In the genomic region with DNA sequence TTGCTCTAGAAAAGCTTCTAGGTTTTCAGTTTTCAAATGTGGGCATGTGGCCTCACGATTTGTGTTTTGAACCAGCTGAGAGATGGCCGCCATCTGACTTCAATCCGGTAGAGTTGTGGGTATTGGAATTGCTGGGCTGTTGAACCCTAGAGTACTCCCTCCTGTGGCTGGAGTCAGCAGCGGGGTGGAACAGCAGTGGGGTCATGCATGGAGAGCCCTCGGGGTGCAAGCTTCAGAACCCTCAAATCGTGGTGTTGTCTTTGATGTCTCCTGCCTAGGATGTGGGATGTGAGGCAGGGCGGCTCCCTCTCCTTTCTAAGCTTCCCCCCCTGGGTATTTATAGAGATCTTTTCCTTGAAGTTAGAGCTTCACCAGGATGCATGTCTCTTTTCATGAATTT, we compare ENCODE assay signal across 27 mouse cellular contexts. TPM values are rescaled to one million over a fixed set of nuclear protein-coding genes. Genes with fewer than 3 reads are reported as not detected.
DNase-seq lines count a peak whose midpoint lies in the region; ATAC-seq and TF ChIP-seq lines count a peak whose summit lies in the region.
"Had no signal": no experiment of that assay in that cellular context is flagged by ENCODE, and none has a peak within 500 bp of the region (broad histone marks: within the 10 kb centered on the region; RNA-seq: fewer than 3 reads in every experiment).

No protein-coding gene starts in this region.

- H3K27ac ChIP-seq in layer of hippocampus, adult 2 months = no peak overlapping the region
- H3K27ac ChIP-seq in midbrain, embryonic 11.5 days (ENCODE audit: low read depth, low read length) = no peak overlapping the region
- H3K27ac ChIP-seq in midbrain, embryonic 15.5 days = no peak overlapping the region
- H3K27ac ChIP-seq: embryonic facial prominence, embryonic 13.5 days; embryonic facial prominence, embryonic 15.5 days; forebrain, embryonic 10.5 days; forebrain, embryonic 12.5 days had no signal

- H3K4me3 ChIP-seq in layer of hippocampus, adult 2 months = no peak overlapping the region
- no peak overlapping the region for H3K4me3 ChIP-seq in midbrain, embryonic 11.5 days (ENCODE audit: low read depth, low read length)
- H3K4me3 ChIP-seq in midbrain, embryonic 15.5 days = no peak overlapping the region
- H3K4me3 ChIP-seq: embryonic facial prominence, embryonic 13.5 days; embryonic facial prominence, embryonic 15.5 days; erythroblast, embryonic 14.5 days; forebrain, embryonic 10.5 days; forebrain, embryonic 12.5 days had no signal

- no peak for DNase-seq in layer of hippocampus, adult 2 months (ENCODE audit: low spot score in 2 of 2)
- DNase-seq in layer of hippocampus, adult 8-10 months (ENCODE audit: low spot score in 2 of 2) = no peak
- peak; percentile 54 for DNase-seq in midbrain, embryonic 11.5 days (ENCODE audit: low spot score, missing footprints)
- no peak for DNase-seq in cerebellum, postnatal 14 days
- DNase-seq: adrenal gland, adult 8-10 months; adrenal gland, postnatal 14 days; adrenal gland, postnatal 36 days; cerebellum, adult 11-12 months; cerebellum, adult 2 months; cerebellum, adult 9-10 months; cerebellum, postnatal 10 days; cerebellum, postnatal 36 days; embryo, embryonic 11 days had no signal

- H3K27me3 ChIP-seq in midbrain, embryonic 11.5 days (ENCODE audit: control insufficient read depth, insufficient read depth, low read length) = no peaks in the 10 kb centered on the region
- no peaks in the 10 kb centered on the region for H3K27me3 ChIP-seq in midbrain, embryonic 15.5 days (replicated peaks)
- H3K27me3 ChIP-seq: embryonic facial prominence, embryonic 13.5 days; embryonic facial prominence, embryonic 15.5 days; forebrain, embryonic 12.5 days had no signal

- no peaks in the 10 kb centered on the region for H3K36me3 ChIP-seq in midbrain, embryonic 11.5 days (ENCODE audit: control insufficient read depth, insufficient read depth, low read length)
- H3K36me3 ChIP-seq in midbrain, embryonic 15.5 days (replicated peaks) = no peaks in the 10 kb centered on the region
- H3K36me3 ChIP-seq: embryonic facial prominence, embryonic 13.5 days; embryonic facial prominence, embryonic 15.5 days; forebrain, embryonic 10.5 days; forebrain, embryonic 12.5 days; G1E had no signal

- no peak overlapping the region for H3K4me2 ChIP-seq in midbrain, embryonic 11.5 days
- no peak overlapping the region for H3K4me2 ChIP-seq in midbrain, embryonic 15.5 days
- H3K4me2 ChIP-seq: embryonic facial prominence, embryonic 13.5 days; embryonic facial prominence, embryonic 15.5 days; forebrain, embryonic 12.5 days had no signal

- no peak overlapping the region for H3K9ac ChIP-seq in midbrain, embryonic 11.5 days (ENCODE audit: low read length)
- no peak overlapping the region for H3K9ac ChIP-seq in midbrain, embryonic 15.5 days
- H3K9ac ChIP-seq: embryonic facial prominence, embryonic 13.5 days; embryonic facial prominence, embryonic 15.5 days; forebrain, embryonic 12.5 days had no signal

- WGBS in midbrain, embryonic 11.5 days = 74% methylated on average over 7 of the region's 7 CpGs
- 64% methylated on average over 7 of the region's 7 CpGs for WGBS in midbrain, embryonic 15.5 days

- TF ChIP-seq CTCF in layer of hippocampus, adult 2 months (conservative IDR thresholded peaks at IDR 0.05) = 0 out of 2 replicates have a peak, but pooled peaks have one; percentile 5

- H3K4me1 ChIP-seq in midbrain, embryonic 11.5 days (ENCODE audit: control insufficient read depth, insufficient read depth, low read length) = no peaks in the 10 kb centered on the region
- H3K4me1 ChIP-seq in midbrain, embryonic 15.5 days = no peaks in the 10 kb centered on the region
- H3K4me1 ChIP-seq: embryonic facial prominence, embryonic 13.5 days; embryonic facial prominence, embryonic 15.5 days; forebrain, embryonic 12.5 days had no signal

- H3K9me3 ChIP-seq in midbrain, embryonic 11.5 days (ENCODE audit: control insufficient read depth, low read length) = no peaks in the 10 kb centered on the region
- no peaks in the 10 kb centered on the region for H3K9me3 ChIP-seq in midbrain, embryonic 15.5 days
- H3K9me3 ChIP-seq: embryonic facial prominence, embryonic 13.5 days; embryonic facial prominence, embryonic 15.5 days; forebrain, embryonic 10.5 days; forebrain, embryonic 12.5 days; G1E had no signal

- ATAC-seq in midbrain, embryonic 11.5 days (ENCODE audit: low FRiP score) = no peak
- no peak for ATAC-seq in midbrain, embryonic 15.5 days (replicated peaks)
- ATAC-seq: activated CD4-positive, CD25-positive, alpha-beta regulatory T cell, adult 4 months; CD4-positive, CD25-positive, alpha-beta regulatory T cell, adult 4 months; forebrain, embryonic 14.5 days; forebrain, embryonic 16.5 days; Patski had no signal

RNA-seq across cellular contexts. Expression of a gene that starts 52.7 kb away (rescaled TPM):
- 10 to 100 TPM in 1 of 2 experiments, 1 to 10 TPM in 1; 9.2 to 10.6 TPM for total RNA-seq in layer of hippocampus, adult 2 months (2021)
- 10 to 100 TPM; 10.1 to 12.8 (median 11.6) TPM for total RNA-seq in layer of hippocampus, adult 8-10 months (2022)
- polyA plus RNA-seq in midbrain, embryonic 11.5 days (2014; fragmentation: Nextera tagmentation; extraction: Ambion mirVana) = 0.70 and 1.2 TPM in 2 replicates
- 13.4 and 14.9 TPM in 2 replicates for polyA plus RNA-seq in midbrain, embryonic 15.5 days (2015; fragmentation: Nextera tagmentation; extraction: Ambion mirVana)
- total RNA-seq: CH12.LX; common myeloid progenitor, adult 5-6 weeks had no signal
- polyA plus RNA-seq: activated CD4-positive, CD25-positive, alpha-beta regulatory T cell, adult 4 months; CD4-positive, CD25-positive, alpha-beta regulatory T cell, adult 4 months; erythroblast, embryonic 14.5 days; forebrain, embryonic 10.5 days; G1E; Patski had no signal
